Mouse (Mus musculus) bone marrow macrophage, adult 2 months (primary cell): ENCODE measurements around the gene Amotl1. TPM values are rescaled to one million over a fixed set of nuclear protein-coding genes. Genes with fewer than 3 reads are reported as not detected.

Experiments
- H3K27ac ChIP-seq: 2 replicates; pipeline ENCODE4 v1.5.1; 2012; ENCODE audit warnings: low read depth, low read length; ENCODE audit not compliant: insufficient read depth
- H3K4me1 ChIP-seq: 2 replicates; pipeline ENCODE4 v1.6.1; 2012; ENCODE audit warnings: low read length; ENCODE audit not compliant: control insufficient read depth, insufficient read depth
- H3K4me3 ChIP-seq: 2 replicates; pipeline ENCODE4 v1.5.1; 2012; ENCODE audit warnings: mild to moderate bottlenecking, low read length, moderate library complexity; ENCODE audit not compliant: insufficient read depth
- CTCF ChIP-seq: IDR thresholded peaks from 2 replicates; pipeline ENCODE4 v1.5.1; 2012; ENCODE audit warnings: low read depth, mild to moderate bottlenecking, low read length, moderate library complexity
- POLR2A ChIP-seq: IDR thresholded peaks from 2 replicates; pipeline ENCODE4 v1.6.1; 2012; ENCODE audit warnings: mild to moderate bottlenecking, low read depth, low read length, borderline replicate concordance
- polyA plus RNA-seq: library from polyadenylated mRNA; stranded (reverse); fragments of >200 nt; gene quantifications from 2 replicates; pipeline ENCODE4 v1.2.4, GENCODE M21; 2012; ENCODE audit not compliant: missing spikeins, insufficient read depth, insufficient read length

Gene Amotl1
- polyA plus RNA-seq, 1 experiment = 0.46 TPM

- TF ChIP-seq POLR2A = no peak
- TF ChIP-seq CTCF = no peak
- H3K27ac ChIP-seq = no peak overlapping the region
- no peak overlapping the region for H3K4me3 ChIP-seq
- H3K4me1 ChIP-seq = peaks cover 31% of the 10 kb centered on the region
These were observed 20.9 kb downstream of the Amotl1 start for GRCm38 (mm10) chr9:14623928-14624327.

GRCm38 (mm10) chr9:14623250-14623649 is 21.6 kb downstream of the Amotl1 start:
- Histone ChIP-seq H3K4me3 (no peak overlapping the region), H3K4me1 (peaks cover 31% of the 10 kb centered on the region), H3K27ac (no peak overlapping the region)
- TF ChIP-seq POLR2A (no peak), CTCF (no peak)

GRCm38 (mm10) chr9:14622848-14623247 is 22.0 kb downstream of the Amotl1 start:
- TF ChIP-seq CTCF (no peak), POLR2A (no peak)
- Histone ChIP-seq H3K4me3 (no peak overlapping the region), H3K27ac (no peak overlapping the region), H3K4me1 (peaks cover 31% of the 10 kb centered on the region)

GRCm38 (mm10) chr9:14620107-14620506 is 24.7 kb downstream of the Amotl1 start:
- H3K27ac ChIP-seq = peak overlapping the region; percentile 29; the same call in 1 of the 2 replicates
- no peak for TF ChIP-seq POLR2A
- no peak for TF ChIP-seq CTCF

GRCm38 (mm10) chr9:14614931-14615880 is 29.6 kb downstream of the Amotl1 start:
- Histone ChIP-seq H3K4me3 (peak overlapping the region; percentile 90), H3K27ac (no peak overlapping the region), H3K4me1 (peaks cover 45% of the 10 kb centered on the region)
- no peak for TF ChIP-seq POLR2A
- no peak for TF ChIP-seq CTCF

More at GRCm38 (mm10) chr9:14620107-14620506, 24.7 kb downstream of the Amotl1 start:
- H3K4me3 ChIP-seq = no peak overlapping the region
- H3K4me1 ChIP-seq = peaks cover 27% of the 10 kb centered on the region

GRCm38 (mm10) chr9:14614205-14614930 is 30.5 kb downstream of the Amotl1 start:
- peak overlapping the region; percentile 90 for H3K4me3 ChIP-seq
- no peak for TF ChIP-seq CTCF
- no peak for TF ChIP-seq POLR2A
- H3K27ac ChIP-seq = no peak overlapping the region
- peaks cover 45% of the 10 kb centered on the region for H3K4me1 ChIP-seq

- H3K4me3 ChIP-seq = peak overlapping the region; percentile 90
- peaks cover 49% of the 10 kb centered on the region for H3K4me1 ChIP-seq
- TF ChIP-seq CTCF (no peak), POLR2A (no peak)
- H3K27ac ChIP-seq = no peak overlapping the region
These were observed 31.3 kb downstream of the Amotl1 start for GRCm38 (mm10) chr9:14613308-14614204.

- Histone ChIP-seq H3K4me1 (peaks cover 53% of the 10 kb centered on the region), H3K4me3 (peak overlapping the region; percentile 1; the same call in 1 of the 2 replicates), H3K27ac (no peak overlapping the region)
- TF ChIP-seq POLR2A (no peak), CTCF (no peak)
These were observed 32.3 kb downstream of the Amotl1 start for GRCm38 (mm10) chr9:14612588-14612987.

GRCm38 (mm10) chr9:14608521-14608920 is 36.3 kb downstream of the Amotl1 start:
- Histone ChIP-seq H3K4me1 (peaks cover 61% of the 10 kb centered on the region), H3K27ac (no peak overlapping the region), H3K4me3 (no peak overlapping the region)
- no peak for TF ChIP-seq POLR2A
- TF ChIP-seq CTCF = no peak
